ENCODE assay signal across 15 mouse cellular contexts in the genomic region with DNA sequence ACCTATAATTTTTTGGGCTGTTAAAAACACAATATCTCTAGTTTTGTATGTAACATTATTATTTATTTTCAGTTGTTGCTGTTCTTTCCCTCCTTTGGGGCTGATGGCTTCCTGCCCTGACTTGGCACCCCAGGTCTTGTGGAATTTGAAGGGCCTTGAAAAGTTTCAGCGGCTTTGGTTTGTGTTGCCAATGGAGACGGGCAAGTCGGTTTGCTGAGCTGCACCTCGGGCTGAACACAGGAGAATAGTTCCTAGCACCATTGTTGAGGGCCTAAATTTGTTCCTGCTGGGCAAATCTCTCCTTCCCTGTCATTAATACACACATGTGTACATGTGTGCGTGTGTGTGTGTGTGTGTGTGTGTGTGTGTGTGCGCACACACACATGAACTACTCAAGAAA. TPM values are rescaled to one million over a fixed set of nuclear protein-coding genes. Genes with fewer than 3 reads are reported as not detected.
DNase-seq lines count a peak whose midpoint lies in the region; ATAC-seq and TF ChIP-seq lines count a peak whose summit lies in the region.
"Had no signal": no experiment of that assay in that cellular context is flagged by ENCODE, and none has a peak within 500 bp of the region (broad histone marks: within the 10 kb centered on the region; RNA-seq: fewer than 3 reads in every experiment).

No protein-coding gene starts in this region.

- H3K4me1 ChIP-seq in lung, postnatal 0 days (ENCODE audit: insufficient read depth, low read depth, low read length): no peaks in the 10 kb centered on the region

- TF ChIP-seq POLR2A in brain, embryonic 14.5 days (IDR thresholded peaks at IDR 0.05; ENCODE audit: borderline replicate concordance, extremely low read depth, insufficient read depth, insufficient read length, poor library complexity, severe bottlenecking): no peak

- H3K36me3 ChIP-seq in lung, postnatal 0 days (ENCODE audit: insufficient read depth, low read length): no peaks in the 10 kb centered on the region

- no peak for TF ChIP-seq EP300 in lung, postnatal 0 days (IDR thresholded peaks at IDR 0.05)

- no peak overlapping the region for H3K4me2 ChIP-seq in lung, postnatal 0 days (replicated peaks; ENCODE audit: low read depth, low read length)

- H3K4me3 ChIP-seq in lung, postnatal 0 days (ENCODE audit: low read depth, low read length): no peak overlapping the region

- WGBS in lung, postnatal 0 days: 47% methylated on average over 6 of the region's 6 CpGs

- H3K9me3 ChIP-seq in lung, postnatal 0 days (ENCODE audit: low read length): no peaks in the 10 kb centered on the region

- TF ChIP-seq CTCF in lung, postnatal 0 days (IDR thresholded peaks at IDR 0.05): no peak
- TF ChIP-seq CTCF in brain, embryonic 14.5 days (IDR thresholded peaks at IDR 0.05; ENCODE audit: borderline replicate concordance, extremely low read depth, insufficient read depth, insufficient read length): no peak

- no peak for ATAC-seq in lung, postnatal 0 days
- no peak for ATAC-seq in activated CD4-positive, CD25-positive, alpha-beta regulatory T cell, adult 4 months

- no peaks in the 10 kb centered on the region for H3K27me3 ChIP-seq in lung, postnatal 0 days (replicated peaks; ENCODE audit: insufficient read depth, low read length)

- no peak overlapping the region for H3K9ac ChIP-seq in lung, postnatal 0 days (replicated peaks; ENCODE audit: low read depth)

- DNase-seq in lung, adult 18-20 months: peak; percentile 27 to 46
- DNase-seq in lung, postnatal 0 days (ENCODE audit: low spot score): no peak
- DNase-seq in adrenal gland, postnatal 10 days: peak; percentile 30
- DNase-seq in brain, embryonic 14.5 days (ENCODE audit: low read depth): peak; percentile 56
- DNase-seq in lung, postnatal 14 days: peak; percentile 11
- no peak for DNase-seq in urinary bladder, postnatal 10 days (ENCODE audit: low spot score)
- DNase-seq: cerebellum, postnatal 36 days; kidney, postnatal 10 days; liver; right cerebral cortex, postnatal 4 days had no signal

- H3K27ac ChIP-seq in lung, postnatal 0 days (ENCODE audit: low read length): no peak overlapping the region

RNA-seq across cellular contexts. Expression of gene Irx6, which starts 49.2 kb away (rescaled TPM):
- not detected in 2 replicates for polyA plus RNA-seq in lung, postnatal 0 days (2015; fragmentation: Nextera tagmentation; extraction: Ambion mirVana)
- total RNA-seq in adrenal gland, postnatal 10 days (2021): not detected
- polyA plus RNA-seq in brain, embryonic 14.5 days (2012; rRNA removed): 2.5 and 3.4 TPM in 2 replicates
- not detected for polyA plus RNA-seq in activated CD4-positive, CD25-positive, alpha-beta regulatory T cell, adult 4 months (2017; shearing (Covaris generic))
- total RNA-seq: gastrocnemius, adult 18-20 months; megakaryocyte, adult 5-6 weeks had no signal
- polyA plus RNA-seq: intestine, embryonic 14.5 days; testis, adult 2 months had no signal

Comparison
In these comparisons a context has a peak if more than half of its experiments do, and no peak if none do; other contexts are left out.
1. DNase-seq: peak in lung, adult 18-20 months (2 of 2), adrenal gland, postnatal 10 days (single experiment), brain, embryonic 14.5 days (single experiment) and lung, postnatal 14 days (single experiment); none in lung, postnatal 0 days (single experiment) and urinary bladder, postnatal 10 days (single experiment).